Mouse (Mus musculus) thymus, postnatal 0 days (tissue): ENCODE data around the gene C1galt1c1. TPM values are rescaled to one million over a fixed set of nuclear protein-coding genes. Genes with fewer than 3 reads are reported as not detected.

Source experiments
- polyA plus RNA-seq: library from polyadenylated mRNA; unstranded; fragments of >200 nt; fragmentation: Nextera tagmentation; extraction: Ambion mirVana; gene quantifications from 2 replicates; pipeline ENCODE4 v1.2.1, GENCODE M21; 2015

Gene C1galt1c1
- polyA plus RNA-seq, 1 experiment from 2014 or later, result 30.6 TPM

Other genes starting within 250 kb of the C1galt1c1 start
- gene Lamp2, start 178.6 kb downstream of the C1galt1c1 start, polyA plus RNA-seq, result 220 and 244 TPM in 2 replicates
- 20.6 and 23.5 TPM in 2 replicates for gene Cul4b, start 58.9 kb downstream of the C1galt1c1 start, polyA plus RNA-seq
- gene Mcts1, start 34.5 kb downstream of the C1galt1c1 start, polyA plus RNA-seq, result 167 and 185 TPM in 2 replicates
- gene 6030498E09Rik, start 137.6 kb upstream of the C1galt1c1 start, polyA plus RNA-seq, result not detected in 2 replicates